Mouse (Mus musculus): ENCODE data around the gene Wscd2. TPM values are rescaled to one million over a fixed set of nuclear protein-coding genes. Genes with fewer than 3 reads are reported as not detected.

Gene Wscd2
- total and polyA plus RNA-seq, 2 experiments from 2014 or later, result 10.2 to 25.1 TPM

DNA sequence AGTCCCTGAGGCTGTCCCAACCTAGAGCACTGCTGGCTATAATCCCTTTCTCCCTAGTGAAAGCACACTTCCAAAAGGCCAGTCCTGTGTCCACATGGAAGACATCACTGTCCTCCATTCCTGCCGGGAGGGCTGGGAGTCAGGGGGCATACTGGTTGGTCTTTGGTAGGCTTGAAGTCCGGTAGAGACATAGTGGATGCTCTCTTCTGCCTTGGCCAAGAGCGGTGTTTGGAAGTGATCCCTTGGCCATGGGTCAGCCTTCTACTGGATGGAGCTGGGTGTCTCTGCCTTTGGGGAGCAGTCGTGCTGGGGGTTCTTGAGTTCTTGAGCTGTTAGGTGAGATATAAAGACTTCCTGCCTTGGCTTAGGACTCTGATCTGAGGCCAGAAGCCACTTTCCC lies 1.4 kb downstream of the Wscd2 start:
- H3K27me3 ChIP-seq (ENCODE audit: insufficient read depth, low read length), result no peaks in the 10 kb centered on the region
- peaks cover 16% of the 10 kb centered on the region for H3K4me1 ChIP-seq (ENCODE audit: insufficient read depth)
- DNase-seq (no peak), ATAC-seq (no peak)
- H3K4me2 ChIP-seq (ENCODE audit: low read depth), result peak overlapping the region; percentile 83
- no peaks in the 10 kb centered on the region for H3K9me3 ChIP-seq (ENCODE audit: low read length)
- H3K9ac ChIP-seq, result peak overlapping the region; percentile 88
- TF ChIP-seq CTCF (IDR thresholded peaks at IDR 0.05; ENCODE audit: low read depth), result no peak
- 0 out of 2 replicates have a peak overlapping the region, but pooled peaks have one; percentile 86 for H3K27ac ChIP-seq (ENCODE audit: low read depth, low read length)
- WGBS, result 82% methylated on average over 4 of the region's 4 CpGs
- H3K4me3 ChIP-seq (ENCODE audit: low read depth, low read length), result peak overlapping the region; percentile 66
- H3K36me3 ChIP-seq (ENCODE audit: insufficient read depth), result no peaks in the 10 kb centered on the region

GRCm38 (mm10) chr5:113491988-113492387 lies 1.9 kb downstream of the Wscd2 start:
- H3K27ac ChIP-seq (ENCODE audit: low read depth, low read length), result no peak overlapping the region
- no peak for ATAC-seq
- no peak for TF ChIP-seq CTCF (IDR thresholded peaks at IDR 0.05; ENCODE audit: low read depth)
- DNase-seq, result no peak
- peaks cover 16% of the 10 kb centered on the region for H3K4me1 ChIP-seq (ENCODE audit: insufficient read depth)
- no peaks in the 10 kb centered on the region for H3K27me3 ChIP-seq (ENCODE audit: insufficient read depth, low read length)
- peak overlapping the region; percentile 66 for H3K4me3 ChIP-seq (ENCODE audit: low read depth, low read length)
- peak overlapping the region; percentile 83 for H3K4me2 ChIP-seq (ENCODE audit: low read depth)
- H3K36me3 ChIP-seq (ENCODE audit: insufficient read depth), result no peaks in the 10 kb centered on the region
- peak overlapping the region; percentile 88; the same call in 1 of the 2 replicates for H3K9ac ChIP-seq
- no peaks in the 10 kb centered on the region for H3K9me3 ChIP-seq (ENCODE audit: low read length)
- 84% methylated on average over 3 of the region's 3 CpGs for WGBS

- Histone ChIP-seq H3K4me2 (ENCODE audit: low read depth) (peak overlapping the region; percentile 83), H3K4me1 (ENCODE audit: insufficient read depth) (peaks cover 16% of the 10 kb centered on the region), H3K9me3 (ENCODE audit: low read length) (no peaks in the 10 kb centered on the region), H3K9ac (peak overlapping the region; percentile 35; the same call in 1 of the 2 replicates), H3K36me3 (ENCODE audit: insufficient read depth) (no peaks in the 10 kb centered on the region), H3K4me3 (ENCODE audit: low read depth, low read length) (peak overlapping the region; percentile 66), H3K27ac (ENCODE audit: low read depth, low read length) (no peak overlapping the region; the same call in 1 of the 2 replicates), H3K27me3 (ENCODE audit: insufficient read depth, low read length) (no peaks in the 10 kb centered on the region)
- no peak for DNase-seq
- WGBS, result 6% methylated on average over 7 of the region's 7 CpGs
- ATAC-seq, result peak; percentile 36; the same call in 1 of the 2 replicates
- no peak for TF ChIP-seq CTCF (IDR thresholded peaks at IDR 0.05; ENCODE audit: low read depth)
These were observed 2.4 kb downstream of the Wscd2 start for GRCm38 (mm10) chr5:113492417-113493035.

- ATAC-seq (no peak), DNase-seq (no peak)
- WGBS, result 68% methylated on average over 8 of the region's 8 CpGs
- Histone ChIP-seq H3K9ac (no peak overlapping the region), H3K27ac (ENCODE audit: low read depth, low read length) (no peak overlapping the region), H3K4me3 (ENCODE audit: low read depth, low read length) (no peak overlapping the region), H3K4me1 (ENCODE audit: insufficient read depth) (peaks cover 16% of the 10 kb centered on the region), H3K27me3 (ENCODE audit: insufficient read depth, low read length) (no peaks in the 10 kb centered on the region), H3K9me3 (ENCODE audit: low read length) (no peaks in the 10 kb centered on the region), H3K36me3 (ENCODE audit: insufficient read depth) (no peaks in the 10 kb centered on the region), H3K4me2 (ENCODE audit: low read depth) (peak overlapping the region; percentile 83)
- TF ChIP-seq CTCF (IDR thresholded peaks at IDR 0.05; ENCODE audit: low read depth), result no peak
These were observed 3.9 kb downstream of the Wscd2 start for GRCm38 (mm10) chr5:113493997-113494396.

DNA sequence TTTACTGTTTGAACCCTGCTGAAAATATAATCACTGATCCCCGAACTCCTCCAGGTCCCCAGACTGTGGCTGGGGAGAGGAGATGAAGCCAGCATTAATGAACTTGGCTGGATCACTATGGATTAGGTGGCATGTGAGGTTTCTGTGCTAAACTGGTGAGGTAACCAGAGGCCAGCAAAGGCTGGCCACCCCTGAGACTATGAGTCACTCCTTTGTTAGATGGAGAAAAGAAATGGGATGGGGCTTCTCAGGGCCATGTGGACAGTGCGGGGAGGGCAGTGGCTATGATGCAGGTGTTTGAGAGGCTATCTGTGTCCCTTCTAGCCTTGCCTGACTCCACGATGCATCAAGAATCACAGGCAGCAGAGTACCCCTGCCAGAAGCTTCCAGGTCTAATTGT lies 6.8 kb downstream of the Wscd2 start:
- Histone ChIP-seq H3K27me3 (ENCODE audit: insufficient read depth, low read length) (no peaks in the 10 kb centered on the region), H3K9me3 (ENCODE audit: low read length) (no peaks in the 10 kb centered on the region), H3K4me1 (ENCODE audit: insufficient read depth) (peaks cover 9% of the 10 kb centered on the region), H3K4me3 (ENCODE audit: low read depth, low read length) (no peak overlapping the region), H3K27ac (ENCODE audit: low read depth, low read length) (no peak overlapping the region), H3K4me2 (ENCODE audit: low read depth) (no peak overlapping the region), H3K36me3 (ENCODE audit: insufficient read depth) (no peaks in the 10 kb centered on the region), H3K9ac (no peak overlapping the region)
- TF ChIP-seq CTCF (IDR thresholded peaks at IDR 0.05; ENCODE audit: low read depth), result no peak
- 40% methylated on average over 3 of the region's 3 CpGs for WGBS
- ATAC-seq (peak; percentile 12; the same call in 1 of the 2 replicates), DNase-seq (no peak)

GRCm38 (mm10) chr5:113499421-113499820 lies 9.3 kb downstream of the Wscd2 start:
- ATAC-seq, result no peak
- Histone ChIP-seq H3K9me3 (ENCODE audit: low read length) (no peaks in the 10 kb centered on the region), H3K36me3 (ENCODE audit: insufficient read depth) (no peaks in the 10 kb centered on the region), H3K27me3 (ENCODE audit: insufficient read depth, low read length) (no peaks in the 10 kb centered on the region), H3K4me2 (ENCODE audit: low read depth) (no peak overlapping the region), H3K9ac (no peak overlapping the region), H3K4me1 (ENCODE audit: insufficient read depth) (peaks cover 8% of the 10 kb centered on the region), H3K27ac (ENCODE audit: low read depth, low read length) (no peak overlapping the region), H3K4me3 (ENCODE audit: low read depth, low read length) (no peak overlapping the region)
- TF ChIP-seq CTCF (IDR thresholded peaks at IDR 0.05; ENCODE audit: low read depth), result no peak
- WGBS, result 88% methylated on average over 11 of the region's 11 CpGs
- no peak for DNase-seq

- WGBS, result 10% methylated on average over 10 of the region's 10 CpGs
These were observed 13.1 kb downstream of the Wscd2 start for GRCm38 (mm10) chr5:113503276-113503675.

More at GRCm38 (mm10) chr5:113503276-113503675, 13.1 kb downstream of the Wscd2 start:
- Histone ChIP-seq H3K36me3 (ENCODE audit: insufficient read depth) (no peaks in the 10 kb centered on the region), H3K27me3 (ENCODE audit: insufficient read depth, low read length) (no peaks in the 10 kb centered on the region), H3K4me1 (ENCODE audit: insufficient read depth) (peaks cover 11% of the 10 kb centered on the region), H3K4me3 (ENCODE audit: low read depth, low read length) (no peak overlapping the region), H3K9ac (peak overlapping the region; percentile 28), H3K4me2 (ENCODE audit: low read depth) (peak overlapping the region; percentile 36; the same call in 1 of the 2 replicates), H3K9me3 (ENCODE audit: low read length) (no peaks in the 10 kb centered on the region), H3K27ac (ENCODE audit: low read depth, low read length) (peak overlapping the region; percentile 54)
- peak; percentile 73 for DNase-seq
- TF ChIP-seq CTCF (IDR thresholded peaks at IDR 0.05; ENCODE audit: low read depth), result no peak
- ATAC-seq, result peak; percentile 59

All from forebrain, postnatal 0 days (tissue).